Mouse (Mus musculus) ES-Bruce4 (cell line): ENCODE measurements around the gene Usf2.

Experiments used
- CTCF ChIP-seq: IDR thresholded peaks from one replicate; pipeline ENCODE4 v1.8.1; 2011; ENCODE audit warnings: low read depth, low read length
- EP300 ChIP-seq: IDR thresholded peaks from 2 replicates; pipeline ENCODE4 v1.6.1; 2011; ENCODE audit warnings: low read depth, low read length; ENCODE audit not compliant: insufficient read depth
- POLR2A ChIP-seq: IDR thresholded peaks from one replicate; pipeline ENCODE4 v1.8.1; 2011; ENCODE audit warnings: low read length; ENCODE audit not compliant: insufficient read depth

GRCm38 (mm10) chr7:30965677-30966076, 9.1 kb upstream of the Usf2 start:
- TF ChIP-seq CTCF (no peak), EP300 (no peak), POLR2A (no peak)
